In the genomic region with DNA sequence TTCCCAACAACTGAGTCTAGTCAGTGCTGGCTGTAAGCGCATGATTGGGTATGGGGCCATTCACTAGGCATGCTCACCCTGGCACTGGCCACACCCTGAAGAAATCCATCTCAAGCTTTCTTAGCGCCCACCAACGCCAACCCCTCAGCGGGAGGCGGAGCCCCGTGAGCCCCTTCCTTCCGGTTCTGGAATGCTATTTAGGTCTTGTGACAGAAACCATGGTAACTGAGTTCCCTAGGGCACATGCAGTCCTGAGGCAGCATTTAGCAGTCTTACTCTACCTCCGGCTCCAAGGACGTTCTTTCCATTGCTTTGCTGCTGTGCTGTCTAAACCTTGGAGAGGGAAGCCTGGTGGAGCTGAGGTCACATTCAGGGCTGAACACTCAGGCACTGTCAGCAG, we compare ENCODE assay signal across 13 mouse cellular contexts. TPM values are rescaled to one million over a fixed set of nuclear protein-coding genes. Genes with fewer than 3 reads are reported as not detected.
DNase-seq lines count a peak whose midpoint lies in the region; ATAC-seq and TF ChIP-seq lines count a peak whose summit lies in the region.
"Had no signal": no experiment of that assay in that cellular context is flagged by ENCODE, and none has a peak within 500 bp of the region (broad histone marks: within the 10 kb centered on the region; RNA-seq: fewer than 3 reads in every experiment).

No protein-coding gene starts in this region.

- no peaks in the 10 kb centered on the region for H3K36me3 ChIP-seq in kidney, postnatal 0 days (ENCODE audit: insufficient read depth, low read length)
- no peaks in the 10 kb centered on the region for H3K36me3 ChIP-seq in limb, embryonic 15.5 days
- H3K36me3 ChIP-seq: stomach, embryonic 15.5 days had no signal

- no peak overlapping the region for H3K4me2 ChIP-seq in kidney, postnatal 0 days (ENCODE audit: low read length)
- H3K4me2 ChIP-seq in limb, embryonic 15.5 days: no peak overlapping the region
- H3K4me2 ChIP-seq: stomach, embryonic 15.5 days had no signal

- 50% methylated on average over 9 of the region's 9 CpGs for WGBS in kidney, postnatal 0 days
- 47% methylated on average over 9 of the region's 9 CpGs for WGBS in limb, embryonic 15.5 days

- no peaks in the 10 kb centered on the region for H3K27me3 ChIP-seq in kidney, postnatal 0 days (ENCODE audit: insufficient read depth, low read length)
- no peaks in the 10 kb centered on the region for H3K27me3 ChIP-seq in limb, embryonic 15.5 days
- H3K27me3 ChIP-seq: stomach, embryonic 15.5 days had no signal

- ATAC-seq in kidney, postnatal 0 days (replicated peaks; ENCODE audit: low FRiP score, low read depth): peak; percentile 40; the same call in 1 of the 2 replicates
- ATAC-seq in common myeloid progenitor, adult 5-6 weeks (replicated peaks; ENCODE audit: low read depth, poor library complexity, severe bottlenecking): peak; percentile 74
- ATAC-seq in limb, embryonic 15.5 days (ENCODE audit: insufficient number of reproducible peaks, low FRiP score, low TSS enrichment, low read depth): 0 out of 2 replicates have a peak, but pooled peaks have one; percentile 19
- ATAC-seq: inflammation-experienced regulatory T-cells, adult 6 months had no signal

- no peak overlapping the region for H3K27ac ChIP-seq in kidney, postnatal 0 days
- no peak overlapping the region for H3K27ac ChIP-seq in limb, embryonic 15.5 days
- H3K27ac ChIP-seq: left cerebral cortex, adult 2 months; macrophage; stomach, embryonic 15.5 days had no signal

- H3K4me1 ChIP-seq in kidney, postnatal 0 days (replicated peaks; ENCODE audit: insufficient read depth, low read length): no peaks in the 10 kb centered on the region
- 0 out of 2 replicates have a peak, but pooled peaks cover 4% of the 10 kb centered on the region for H3K4me1 ChIP-seq in limb, embryonic 15.5 days
- H3K4me1 ChIP-seq: stomach, embryonic 15.5 days had no signal

- no peak for TF ChIP-seq CTCF in kidney, postnatal 0 days (IDR thresholded peaks at IDR 0.05; ENCODE audit: low read depth)

- H3K9me3 ChIP-seq in kidney, postnatal 0 days (replicated peaks; ENCODE audit: low read length): no peaks in the 10 kb centered on the region
- no peaks in the 10 kb centered on the region for H3K9me3 ChIP-seq in limb, embryonic 15.5 days
- H3K9me3 ChIP-seq: stomach, embryonic 15.5 days had no signal

- H3K9ac ChIP-seq in kidney, postnatal 0 days (ENCODE audit: low read depth, low read length): no peak overlapping the region
- no peak overlapping the region for H3K9ac ChIP-seq in limb, embryonic 15.5 days
- H3K9ac ChIP-seq: stomach, embryonic 15.5 days had no signal

- no peak overlapping the region for H3K4me3 ChIP-seq in kidney, postnatal 0 days (replicated peaks; ENCODE audit: low read depth, low read length)
- no peak overlapping the region for H3K4me3 ChIP-seq in limb, embryonic 15.5 days
- H3K4me3 ChIP-seq: left cerebral cortex, adult 2 months; stomach, embryonic 15.5 days had no signal

- DNase-seq in adrenal gland, adult (ENCODE audit: inconsistent age in 2 of 2, low spot score in 1 of 2): peak; percentile 55 to 73
- DNase-seq in adrenal gland, postnatal 4 days (ENCODE audit: low spot score in 2 of 2): no peak
- DNase-seq in kidney, postnatal 0 days (ENCODE audit: low spot score): peak; percentile 25
- DNase-seq in kidney, adult 18-20 months: no peak
- DNase-seq in left cerebral cortex, adult 8-10 months (ENCODE audit: low spot score in 2 of 2): no peak
- DNase-seq in ovary, postnatal 14 days (ENCODE audit: low spot score): no peak
- DNase-seq: cerebellum, adult 18-20 months had no signal

RNA-seq across cellular contexts. Expression of a gene that starts 22.6 kb away (rescaled TPM):
- total RNA-seq in adrenal gland, postnatal 4 days (2021): 10 to 100 TPM; 25.7 to 26.1 TPM
- 20.4 and 22.0 TPM in 2 replicates for polyA plus RNA-seq in kidney, postnatal 0 days (2015; fragmentation: Nextera tagmentation; extraction: Ambion mirVana)
- total RNA-seq in common myeloid progenitor, adult 5-6 weeks (2017): 25.8 and 26.5 TPM in 2 replicates
- 45.9 and 48.6 TPM in 2 replicates for polyA plus RNA-seq in limb, embryonic 15.5 days (2015; fragmentation: Nextera tagmentation; extraction: Ambion mirVana)
- 10 to 100 TPM; 19.2 to 21.7 (median 20.0) TPM for total RNA-seq in left cerebral cortex, adult 8-10 months (2022)

Comparison
In these comparisons a context has a peak if more than half of its experiments do, and no peak if none do; other contexts are left out.
1. DNase-seq: peak in adrenal gland, adult (2 of 2) and kidney, postnatal 0 days (single experiment); none in adrenal gland, postnatal 4 days (0 of 2), kidney, adult 18-20 months (single experiment), left cerebral cortex, adult 8-10 months (0 of 2) and ovary, postnatal 14 days (single experiment).
2. ATAC-seq: peak in every context shown above with its lines; median percentile 74 in common myeloid progenitor, adult 5-6 weeks; 40 in kidney, postnatal 0 days; 19 in limb, embryonic 15.5 days.